Mouse (Mus musculus) neural tube, embryonic 14.5 days (tissue): ENCODE measurements around the gene Soga1. TPM values are rescaled to one million over a fixed set of nuclear protein-coding genes. Genes with fewer than 3 reads are reported as not detected.

Experiments
- ATAC-seq: fragments of 200-750 bp; cut with Nextera tagmentation; 2 replicates; pipeline ENCODE4 v1.8.0; 2017; ENCODE audit warnings: low read depth, mild to moderate bottlenecking, moderate TSS enrichment, moderate library complexity
- H3K27ac ChIP-seq: fragments of 300-500 bp; sonication (generic); 2 replicates; pipeline ENCODE4 v1.5.1; 2014; ENCODE audit warnings: low read depth, mild to moderate bottlenecking, control low read depth, low read length, moderate library complexity, mixed read lengths
- H3K27me3 ChIP-seq: fragments of 300-500 bp; sonication (generic); 2 replicates; pipeline ENCODE4 v1.6.1; 2014; ENCODE audit warnings: low read length; ENCODE audit not compliant: control insufficient read depth, insufficient read depth
- H3K36me3 ChIP-seq: fragments of 300-500 bp; sonication (generic); 2 replicates; pipeline ENCODE4 v1.6.1; 2014; ENCODE audit warnings: low read length, mixed read lengths; ENCODE audit not compliant: control insufficient read depth, insufficient read depth
- H3K4me1 ChIP-seq: fragments of 300-500 bp; sonication (generic); 2 replicates; pipeline ENCODE4 v1.6.1; 2014; ENCODE audit warnings: low read length; ENCODE audit not compliant: control insufficient read depth, insufficient read depth
- H3K4me2 ChIP-seq: fragments of 300-500 bp; sonication (generic); 2 replicates; pipeline ENCODE4 v1.6.1; 2014; ENCODE audit warnings: mild to moderate bottlenecking, low read depth, low read length, control low read depth
- H3K4me3 ChIP-seq: fragments of 300-500 bp; sonication (generic); 2 replicates; pipeline ENCODE4 v1.5.1; 2014; ENCODE audit warnings: low read depth, low read length, control low read depth, mixed read lengths
- H3K9ac ChIP-seq: fragments of 300-500 bp; sonication (generic); replicated peaks from 2 replicates; pipeline ENCODE4 v1.6.1; 2014; ENCODE audit warnings: low read depth, mild to moderate bottlenecking, control low read depth, low read length, mixed read lengths
- H3K9me3 ChIP-seq: fragments of 300-500 bp; sonication (generic); 2 replicates; pipeline ENCODE4 v1.6.1; 2016; ENCODE audit warnings: low read length; ENCODE audit not compliant: control insufficient read depth
- WGBS: fragments of 180-500 bp; shearing (Covaris S2); extraction: QIAGEN DNeasy Blood & Tissue Kit; methylation state at CpG from one replicate; pipeline ENCODE4 v1.1.7; 2014; 5-methylcytosine and 5-hydroxymethylcytosine counted together
- polyA plus RNA-seq: library from polyadenylated mRNA; unstranded; fragments of >200 nt; fragmentation: Nextera tagmentation; extraction: Ambion mirVana; gene quantifications from 2 replicates; pipeline ENCODE4 v1.2.1, GENCODE M21; 2014

The Soga1 gene
- polyA plus RNA-seq, 1 experiment from 2014 or later: 10.2 TPM

DNA sequence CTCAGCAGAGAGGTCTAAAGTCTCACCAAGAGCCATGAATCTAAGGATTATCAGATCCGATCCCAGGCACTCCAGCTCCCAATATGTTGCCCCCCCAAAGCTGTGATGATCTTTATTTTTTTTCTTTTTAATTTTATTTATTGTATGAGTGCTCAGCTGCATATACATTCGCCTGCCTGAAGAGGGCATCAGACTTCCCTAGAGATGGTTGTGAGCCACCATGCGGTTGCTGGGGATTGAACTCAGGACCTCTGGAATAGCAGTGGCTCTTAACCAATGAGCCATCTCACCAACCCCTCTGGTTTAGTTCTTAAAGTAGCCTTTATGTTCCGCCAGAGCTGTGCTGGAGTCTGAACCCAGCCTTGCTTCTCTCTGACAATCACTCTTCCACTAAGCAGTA is 25.3 kb downstream of the Soga1 start:
- no peak overlapping the region for H3K27ac ChIP-seq
- H3K36me3 ChIP-seq: peaks cover 26% of the 10 kb centered on the region
- no peak overlapping the region for H3K4me2 ChIP-seq
- H3K9me3 ChIP-seq: no peaks in the 10 kb centered on the region
- ATAC-seq: no peak
- H3K9ac ChIP-seq: no peak overlapping the region
- no peak overlapping the region for H3K4me3 ChIP-seq
- peaks cover 37% of the 10 kb centered on the region for H3K4me1 ChIP-seq
- no peaks in the 10 kb centered on the region for H3K27me3 ChIP-seq
- 84% methylated on average over 4 of the region's 4 CpGs for WGBS

DNA sequence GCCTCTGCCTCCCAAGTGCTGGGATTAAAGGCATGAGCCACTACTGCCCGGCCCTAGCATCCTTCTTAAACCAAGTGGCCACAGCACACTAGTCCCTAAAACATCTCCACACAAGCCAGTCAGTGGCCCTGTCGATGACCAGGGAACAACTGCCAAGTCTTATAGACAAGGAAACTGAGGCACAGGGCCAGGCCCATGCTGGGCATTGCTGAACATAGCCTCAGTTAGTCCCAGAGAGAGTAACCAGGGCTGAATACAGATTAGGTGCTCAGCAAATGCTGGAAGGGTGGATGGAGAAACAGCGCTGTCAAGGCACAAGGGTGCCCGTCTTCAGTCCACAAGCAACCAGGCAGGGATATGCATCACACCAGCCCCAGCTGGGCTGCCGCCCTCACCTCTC is 25.9 kb downstream of the Soga1 start:
- H3K27me3 ChIP-seq: no peaks in the 10 kb centered on the region
- no peak overlapping the region for H3K9ac ChIP-seq
- no peak overlapping the region for H3K4me3 ChIP-seq
- H3K4me2 ChIP-seq: no peak overlapping the region
- 96% methylated on average over 5 of the region's 5 CpGs for WGBS
- peaks cover 34% of the 10 kb centered on the region for H3K4me1 ChIP-seq
- H3K9me3 ChIP-seq: no peaks in the 10 kb centered on the region
- no peak for ATAC-seq
- peaks cover 26% of the 10 kb centered on the region for H3K36me3 ChIP-seq
- H3K27ac ChIP-seq: no peak overlapping the region

DNA sequence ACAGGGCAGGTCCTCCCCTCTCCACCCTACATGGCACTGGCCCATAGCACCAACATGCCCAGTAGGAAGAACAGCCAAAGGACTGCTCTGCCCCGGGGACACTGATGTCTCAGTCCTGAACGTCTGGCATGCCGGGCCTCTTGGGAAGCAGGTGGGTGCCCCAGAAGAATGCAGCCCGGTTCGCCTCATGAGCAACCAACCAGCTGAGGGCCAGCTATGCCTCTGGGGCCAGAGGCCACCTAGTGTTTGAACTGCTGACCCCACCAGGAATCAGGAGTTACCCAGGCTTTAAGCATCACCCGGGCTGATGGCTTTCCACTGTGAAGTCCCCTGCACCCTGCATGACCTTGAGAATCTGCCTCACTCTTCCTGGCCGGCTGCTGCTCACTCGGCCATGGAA is 26.6 kb downstream of the Soga1 start:
- Histone ChIP-seq H3K9me3 (no peaks in the 10 kb centered on the region), H3K27ac (no peak overlapping the region), H3K36me3 (peaks cover 26% of the 10 kb centered on the region), H3K4me2 (no peak overlapping the region), H3K9ac (no peak overlapping the region), H3K4me1 (peaks cover 31% of the 10 kb centered on the region), H3K4me3 (no peak overlapping the region), H3K27me3 (no peaks in the 10 kb centered on the region)
- ATAC-seq: no peak
- 72% methylated on average over 8 of the region's 8 CpGs for WGBS

DNA sequence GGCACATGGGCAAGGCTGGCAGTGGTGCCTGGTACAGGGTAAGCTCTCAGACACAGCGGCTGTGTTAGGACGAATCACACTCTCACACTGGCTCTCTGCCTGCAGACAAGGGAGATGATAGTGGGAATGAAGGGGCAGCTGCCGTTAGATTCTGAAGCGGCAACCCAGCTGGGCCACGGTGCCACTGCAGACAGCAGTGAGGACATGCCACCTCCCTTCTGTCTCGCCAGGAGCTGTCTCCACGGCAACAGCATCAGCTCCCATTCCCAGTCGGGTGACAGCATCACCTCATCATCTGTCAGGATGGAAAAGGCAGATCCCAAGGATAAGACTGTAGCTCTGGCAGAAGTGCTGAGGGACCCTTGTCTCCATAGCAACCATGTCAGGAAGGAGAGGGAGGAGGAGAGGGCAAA is 29.2 kb downstream of the Soga1 start:
- Histone ChIP-seq H3K27me3 (no peaks in the 10 kb centered on the region), H3K27ac (peak overlapping the region; percentile 79), H3K9ac (peak overlapping the region; percentile 21; the same call in 1 of the 2 replicates), H3K9me3 (no peaks in the 10 kb centered on the region), H3K4me2 (peak overlapping the region; percentile 17), H3K4me3 (no peak overlapping the region), H3K36me3 (peaks cover 29% of the 10 kb centered on the region), H3K4me1 (peaks cover 31% of the 10 kb centered on the region)
- ATAC-seq: peak; percentile 90
- 17% methylated on average over 8 of the region's 8 CpGs for WGBS

DNA sequence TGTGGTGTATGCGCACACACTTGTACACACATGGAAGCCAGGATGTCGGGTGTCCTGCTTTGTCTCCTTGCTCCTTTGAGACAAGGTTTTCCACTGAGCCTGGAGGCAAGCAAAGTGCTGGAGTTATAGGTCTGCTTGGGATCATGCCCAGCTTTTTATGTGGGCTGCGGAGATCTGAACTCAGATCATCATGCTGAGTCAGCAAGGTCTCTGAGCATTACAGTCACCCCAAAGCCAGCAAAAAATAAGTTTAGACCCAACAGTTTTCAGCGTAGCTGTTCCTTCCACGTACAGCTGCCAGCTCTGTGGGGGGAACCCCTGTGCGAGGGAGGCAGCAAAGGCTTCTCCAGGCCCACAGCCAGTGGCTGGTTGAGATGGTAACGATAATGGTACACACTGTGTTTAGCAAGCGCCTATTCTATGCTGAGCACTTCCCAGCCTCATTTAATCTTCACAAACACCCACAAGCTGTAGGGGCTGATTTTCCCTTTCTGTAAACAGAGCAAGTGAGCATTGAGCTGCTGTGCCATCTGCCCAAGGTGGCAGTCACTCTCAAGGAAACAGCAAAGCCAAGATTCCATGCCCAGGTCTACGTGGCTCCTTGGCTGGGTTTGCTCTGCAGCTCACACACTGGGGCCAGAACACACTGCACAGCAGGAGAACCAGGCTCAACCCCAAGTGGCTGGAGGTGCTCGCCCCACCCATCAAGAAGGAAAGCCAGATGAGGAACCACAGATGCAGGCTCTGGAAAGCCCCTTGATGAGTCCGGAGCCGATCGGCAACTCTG is 30.5 kb downstream of the Soga1 start:
- H3K36me3 ChIP-seq: peaks cover 28% of the 10 kb centered on the region
- WGBS: 74% methylated on average over 13 of the region's 13 CpGs
- H3K9me3 ChIP-seq: no peaks in the 10 kb centered on the region
- peak overlapping the region; percentile 79 for H3K27ac ChIP-seq
- no peak overlapping the region for H3K4me3 ChIP-seq
- no peaks in the 10 kb centered on the region for H3K27me3 ChIP-seq
- H3K4me2 ChIP-seq: no peak overlapping the region
- no peak overlapping the region for H3K9ac ChIP-seq
- peaks cover 31% of the 10 kb centered on the region for H3K4me1 ChIP-seq
- ATAC-seq: no peak

DNA sequence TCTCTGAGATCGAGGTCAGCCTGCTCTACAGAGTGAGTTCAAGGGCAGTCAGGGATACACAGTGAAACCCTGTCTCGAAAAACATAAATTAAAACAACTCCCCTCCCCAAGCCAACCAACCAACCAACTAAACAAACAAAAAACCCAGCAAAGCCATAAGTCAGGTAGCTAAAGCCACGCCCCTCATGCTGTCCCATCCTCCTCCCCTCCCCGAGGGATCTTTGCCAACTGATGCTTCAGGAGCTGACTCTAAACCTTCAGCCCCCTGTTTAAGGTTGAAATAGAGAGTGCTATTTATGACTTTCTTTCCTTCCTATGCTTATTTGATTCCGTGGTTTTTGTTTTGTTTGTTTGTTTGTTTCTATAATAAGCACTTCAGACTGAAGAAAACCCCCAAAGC is 32.1 kb downstream of the Soga1 start:
- ATAC-seq: no peak
- Histone ChIP-seq H3K36me3 (peaks cover 11% of the 10 kb centered on the region; the same call in 1 of the 2 replicates), H3K4me2 (no peak overlapping the region), H3K27me3 (no peaks in the 10 kb centered on the region), H3K27ac (no peak overlapping the region), H3K9ac (no peak overlapping the region), H3K9me3 (no peaks in the 10 kb centered on the region), H3K4me1 (peaks cover 31% of the 10 kb centered on the region), H3K4me3 (no peak overlapping the region)
- 95% methylated on average over 5 of the region's 5 CpGs for WGBS

DNA sequence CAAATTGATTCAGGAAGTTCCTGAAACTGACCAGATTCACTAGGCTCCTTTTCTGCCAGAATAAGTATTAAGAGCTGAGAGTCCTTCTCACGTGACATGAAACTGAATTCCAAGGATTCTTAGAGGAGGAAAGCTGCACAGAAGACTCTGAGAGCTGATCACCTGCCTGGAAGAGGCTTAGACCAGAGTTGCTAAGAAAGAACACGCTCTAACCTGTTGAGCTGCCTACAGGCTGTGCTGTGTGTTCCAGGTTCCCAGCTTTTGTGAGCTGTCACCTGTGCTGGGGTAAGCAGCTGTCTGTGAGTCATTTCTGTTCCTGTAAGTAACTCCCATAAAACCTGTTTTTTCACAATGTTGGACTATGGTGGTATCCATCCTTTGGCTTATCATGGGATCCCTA is 33.1 kb downstream of the Soga1 start:
- no peak for ATAC-seq
- 95% methylated on average over 2 of the region's 2 CpGs for WGBS
- Histone ChIP-seq H3K9ac (no peak overlapping the region), H3K4me2 (no peak overlapping the region), H3K4me3 (no peak overlapping the region), H3K4me1 (peaks cover 28% of the 10 kb centered on the region), H3K27me3 (no peaks in the 10 kb centered on the region), H3K9me3 (no peaks in the 10 kb centered on the region), H3K36me3 (peaks cover 15% of the 10 kb centered on the region), H3K27ac (no peak overlapping the region)

DNA sequence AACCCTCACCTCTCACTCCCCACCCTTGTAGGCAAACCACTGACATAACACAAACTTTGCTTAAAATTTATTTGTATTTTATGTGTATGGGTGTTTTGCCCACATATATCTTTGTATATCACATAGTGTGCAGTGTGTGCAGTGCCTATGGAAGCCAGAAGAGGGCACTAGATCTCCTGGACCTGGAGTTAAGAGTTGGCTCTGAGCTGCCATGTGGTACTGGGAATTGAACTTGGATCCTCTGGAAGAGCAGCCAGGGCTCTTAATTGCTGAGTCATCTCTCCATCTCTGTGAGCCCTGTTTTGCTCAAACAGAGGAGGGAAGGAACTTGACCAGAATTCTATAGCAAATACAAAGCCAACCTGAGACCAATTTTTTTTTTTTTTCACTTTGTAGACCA is 35.1 kb downstream of the Soga1 start:
- Histone ChIP-seq H3K27me3 (no peaks in the 10 kb centered on the region), H3K27ac (no peak overlapping the region), H3K9me3 (no peaks in the 10 kb centered on the region), H3K9ac (no peak overlapping the region), H3K4me3 (no peak overlapping the region), H3K4me1 (peaks cover 9% of the 10 kb centered on the region), H3K36me3 (peaks cover 31% of the 10 kb centered on the region), H3K4me2 (no peak overlapping the region)
- ATAC-seq: no peak

DNA sequence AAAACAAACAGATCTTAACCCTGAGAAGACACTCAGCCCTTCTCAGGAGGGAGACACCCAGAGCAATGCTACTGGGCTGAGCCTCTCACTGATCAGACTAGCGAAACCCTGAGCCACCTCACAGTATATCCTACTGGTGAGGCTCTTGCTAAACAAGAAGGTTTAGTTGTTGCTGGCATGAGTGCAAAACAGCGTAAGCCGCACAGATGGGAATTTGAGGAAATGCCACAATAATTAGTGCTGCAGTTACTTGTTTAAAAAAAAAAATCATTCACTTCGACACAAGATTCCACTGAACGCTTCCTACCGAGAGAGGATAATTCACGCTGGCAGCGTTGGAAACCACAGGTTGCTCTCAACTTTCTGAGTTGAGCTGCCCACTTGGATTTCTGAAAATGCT is 35.5 kb downstream of the Soga1 start:
- H3K9me3 ChIP-seq: no peaks in the 10 kb centered on the region
- 90% methylated on average over 8 of the region's 8 CpGs for WGBS
- ATAC-seq: no peak
- H3K36me3 ChIP-seq: peaks cover 31% of the 10 kb centered on the region
- H3K4me2 ChIP-seq: no peak overlapping the region
- peaks cover 4% of the 10 kb centered on the region for H3K4me1 ChIP-seq
- no peak overlapping the region for H3K9ac ChIP-seq
- no peak overlapping the region for H3K4me3 ChIP-seq
- H3K27ac ChIP-seq: no peak overlapping the region
- no peaks in the 10 kb centered on the region for H3K27me3 ChIP-seq
